In genomic region chr1:133254226-133254625, GRCm38 (mm10) we compare ENCODE assay signal across 14 mouse cellular contexts. TPM values are rescaled to one million over a fixed set of nuclear protein-coding genes. Genes with fewer than 3 reads are reported as not detected.
DNase-seq lines count a peak whose midpoint lies in the region; ATAC-seq and TF ChIP-seq lines count a peak whose summit lies in the region.
"Had no signal": no experiment of that assay in that cellular context is flagged by ENCODE, and none has a peak within 500 bp of the region (broad histone marks: within the 10 kb centered on the region; RNA-seq: fewer than 3 reads in every experiment).

No protein-coding gene starts in this region.

- 59% methylated on average over 6 of the region's 6 CpGs for WGBS in heart, adult 2 months
- 65% methylated on average over 6 of the region's 6 CpGs for WGBS in intestine, embryonic 14.5 days
- 72% methylated on average over 6 of the region's 6 CpGs for WGBS in liver, postnatal 0 days (ENCODE audit: insufficient replicate concordance)

- no peak for TF ChIP-seq POLR2A in heart, adult 2 months (IDR thresholded peaks at IDR 0.05; ENCODE audit: insufficient read depth, low read depth, low read length)

- TF ChIP-seq EP300 in heart, adult 2 months (IDR thresholded peaks at IDR 0.05; ENCODE audit: insufficient read depth, low read depth, low read length), result no peak
- TF ChIP-seq EP300 in liver, postnatal 0 days (IDR thresholded peaks at IDR 0.05; ENCODE audit: low read depth), result no peak

- H3K79me2 ChIP-seq in heart, adult 2 months (replicated peaks; ENCODE audit: control insufficient read depth, insufficient read depth, low read length), result no peaks in the 10 kb centered on the region

- no peak overlapping the region for H3K9ac ChIP-seq in heart, adult 2 months (ENCODE audit: low read depth, low read length)
- no peak overlapping the region for H3K9ac ChIP-seq in intestine, embryonic 14.5 days (ENCODE audit: low read length)
- H3K9ac ChIP-seq in liver, postnatal 0 days (replicated peaks), result no peak overlapping the region

- no peak for ATAC-seq in intestine, embryonic 14.5 days (replicated peaks; ENCODE audit: low FRiP score, low TSS enrichment, low read depth)
- no peak for ATAC-seq in liver, postnatal 0 days
- no peak for ATAC-seq in CD4-positive, CD25-positive, alpha-beta regulatory T cell, adult 4 months

- TF ChIP-seq CTCF in heart, adult 2 months (IDR thresholded peaks at IDR 0.05), result no peak
- no peak for TF ChIP-seq CTCF in liver, postnatal 0 days (IDR thresholded peaks at IDR 0.05; ENCODE audit: low read depth)

- no peaks in the 10 kb centered on the region for H3K27me3 ChIP-seq in heart, adult 2 months (ENCODE audit: control insufficient read depth, insufficient read depth, low read length)
- no peaks in the 10 kb centered on the region for H3K27me3 ChIP-seq in intestine, embryonic 14.5 days (replicated peaks; ENCODE audit: control insufficient read depth, insufficient read depth, low read length)
- H3K27me3 ChIP-seq in liver, postnatal 0 days (ENCODE audit: insufficient read depth, low read length), result no peaks in the 10 kb centered on the region

- H3K27ac ChIP-seq in heart, adult 2 months, result peak overlapping the region; percentile 20; the same call in 1 of the 2 replicates
- H3K27ac ChIP-seq in intestine, embryonic 14.5 days (ENCODE audit: low read depth), result peak overlapping the region; percentile 90
- H3K27ac ChIP-seq in liver, postnatal 0 days (ENCODE audit: low read depth), result peak overlapping the region; percentile 64

- H3K4me1 ChIP-seq in heart, adult 2 months (ENCODE audit: control insufficient read depth, insufficient read depth, low read length), result peaks cover 25% of the 10 kb centered on the region
- peaks cover 71% of the 10 kb centered on the region for H3K4me1 ChIP-seq in intestine, embryonic 14.5 days (replicated peaks; ENCODE audit: control insufficient read depth, insufficient read depth, low read length)
- peaks cover 16% of the 10 kb centered on the region for H3K4me1 ChIP-seq in liver, postnatal 0 days (ENCODE audit: insufficient read depth)

- no peaks in the 10 kb centered on the region for H3K9me3 ChIP-seq in intestine, embryonic 14.5 days (ENCODE audit: control insufficient read depth, low read length)
- H3K9me3 ChIP-seq in liver, postnatal 0 days (ENCODE audit: low read length), result no peaks in the 10 kb centered on the region
- H3K9me3 ChIP-seq: G1E had no signal

- H3K4me2 ChIP-seq in intestine, embryonic 14.5 days (ENCODE audit: low read length), result no peak overlapping the region
- no peak overlapping the region for H3K4me2 ChIP-seq in liver, postnatal 0 days (ENCODE audit: low read depth, low read length)

- intact Hi-C loops in heart, adult 2 months (cut with DNase I), result no loop called here

- DNase-seq in heart, adult 2 months, result no peak
- DNase-seq in heart, adult 9 months (ENCODE audit: low spot score in 2 of 2), result no peak
- peak; percentile 64 to 67 for DNase-seq in kidney, adult 8-10 months
- DNase-seq in kidney, postnatal 14 days, result no peak
- no peak for DNase-seq in intestine, embryonic 14.5 days (ENCODE audit: low spot score)
- no peak for DNase-seq in liver, postnatal 0 days
- DNase-seq in layer of hippocampus, adult 9-10 months (ENCODE audit: low spot score), result no peak
- DNase-seq: left cerebral cortex, postnatal 4 days; thymus, postnatal 14 days had no signal

- H3K4me3 ChIP-seq in heart, adult 2 months, result no peak overlapping the region
- H3K4me3 ChIP-seq in intestine, embryonic 14.5 days (ENCODE audit: low read depth, low read length), result no peak overlapping the region
- no peak overlapping the region for H3K4me3 ChIP-seq in liver, postnatal 0 days (ENCODE audit: low read depth, low read length)

- no peaks in the 10 kb centered on the region for H3K36me3 ChIP-seq in heart, adult 2 months (ENCODE audit: control insufficient read depth, insufficient read depth, low read length)
- no peaks in the 10 kb centered on the region for H3K36me3 ChIP-seq in intestine, embryonic 14.5 days (ENCODE audit: control insufficient read depth, insufficient read depth, low read length)
- no peaks in the 10 kb centered on the region for H3K36me3 ChIP-seq in liver, postnatal 0 days (replicated peaks; ENCODE audit: insufficient read depth, low read length)
- H3K36me3 ChIP-seq: G1E had no signal

RNA-seq across cellular contexts. Expression of gene Golt1a, which starts 55.4 kb away (rescaled TPM):
- total RNA-seq in heart, adult 2 months (2021), result not detected
- polyA plus RNA-seq in heart, adult 2 months (2012; rRNA removed), result 0.43 TPM in 1 of 2 replicates, not detected in the other
- polyA plus RNA-seq in intestine, embryonic 14.5 days (2014; fragmentation: Nextera tagmentation; extraction: Ambion mirVana), result 5.0 and 12.8 TPM in 2 replicates
- polyA plus RNA-seq in liver, postnatal 0 days (2015; fragmentation: Nextera tagmentation; extraction: Ambion mirVana), result 30.8 and 41.9 TPM in 2 replicates
- polyA plus RNA-seq in CD4-positive, CD25-positive, alpha-beta regulatory T cell, adult 4 months (2017; shearing (Covaris generic)), result not detected
- total RNA-seq: G1E; gastrocnemius, adult 18-20 months; layer of hippocampus, adult 18-20 months; megakaryocyte progenitor cell, adult 5-6 weeks had no signal
- polyA plus RNA-seq: G1E had no signal

Comparison
In these comparisons a context has a peak if more than half of its experiments do, and no peak if none do; other contexts are left out.
1. DNase-seq: peak in kidney, adult 8-10 months (2 of 2); none in heart, adult 2 months (0 of 2), heart, adult 9 months (0 of 2), kidney, postnatal 14 days (single experiment), intestine, embryonic 14.5 days (single experiment), liver, postnatal 0 days (single experiment) and layer of hippocampus, adult 9-10 months (single experiment).
2. H3K27ac ChIP-seq: peak in every context shown above with its lines; median percentile 90 in intestine, embryonic 14.5 days; 64 in liver, postnatal 0 days; 20 in heart, adult 2 months.